ENCODE assay signal across 16 mouse cellular contexts in the genomic region with DNA sequence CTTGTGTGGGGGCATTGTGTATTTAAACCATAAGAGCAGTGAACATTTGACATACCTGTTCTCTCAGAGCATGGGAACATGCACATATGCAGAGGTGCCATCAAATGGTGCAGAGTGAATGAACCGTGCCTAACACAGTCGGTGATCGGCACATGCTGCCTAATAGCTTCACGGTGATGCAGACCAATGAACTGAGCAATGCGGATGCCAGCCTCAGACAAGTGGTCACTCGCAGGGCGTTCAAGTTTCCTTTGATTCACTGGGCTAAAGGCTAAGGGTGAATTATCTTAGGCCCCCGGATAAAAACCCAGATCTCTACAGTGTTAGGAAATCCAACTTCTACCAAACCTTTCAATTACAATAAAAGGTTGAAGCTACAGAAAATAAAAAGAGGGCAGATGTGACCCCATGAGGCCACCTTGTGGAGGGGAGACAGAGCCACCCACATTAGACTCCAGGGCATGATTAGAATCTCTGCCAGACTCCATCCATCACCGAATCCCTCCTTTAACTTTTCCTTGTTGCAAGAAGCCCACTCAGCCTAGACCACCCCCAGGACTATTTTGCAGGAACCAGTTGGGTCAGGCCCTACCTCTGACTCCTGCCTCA. TPM values are rescaled to one million over a fixed set of nuclear protein-coding genes. Genes with fewer than 3 reads are reported as not detected.
"Had no signal": no experiment of that assay in that cellular context is flagged by ENCODE, and none has a peak within 500 bp of the region (broad histone marks: within the 10 kb centered on the region; RNA-seq: fewer than 3 reads in every experiment).

No protein-coding gene starts in this region.

- H3K36me3 ChIP-seq: intestine, embryonic 15.5 days; limb, embryonic 10.5 days; liver, embryonic 12.5 days; lung, embryonic 15.5 days; midbrain, embryonic 15.5 days; neural tube, embryonic 12.5 days had no signal

- H3K4me3 ChIP-seq: intestine, embryonic 15.5 days; left cerebral cortex, adult 2 months; limb, embryonic 10.5 days; liver, embryonic 12.5 days; lung, embryonic 15.5 days; megakaryocyte, embryonic 14.5 days; midbrain, embryonic 15.5 days; neural tube, embryonic 12.5 days had no signal

- H3K4me1 ChIP-seq: megakaryocyte, embryonic 14.5 days had no signal

- H3K27me3 ChIP-seq: intestine, embryonic 15.5 days; liver, embryonic 12.5 days; lung, embryonic 15.5 days; midbrain, embryonic 15.5 days; neural tube, embryonic 12.5 days had no signal

- H3K9ac ChIP-seq: intestine, embryonic 15.5 days; liver, embryonic 12.5 days; lung, embryonic 15.5 days; midbrain, embryonic 15.5 days; neural tube, embryonic 12.5 days had no signal

- H3K9me3 ChIP-seq: intestine, embryonic 15.5 days; limb, embryonic 10.5 days; liver, embryonic 12.5 days; lung, embryonic 15.5 days; megakaryocyte, embryonic 14.5 days; midbrain, embryonic 15.5 days; neural tube, embryonic 12.5 days had no signal

- H3K4me2 ChIP-seq: intestine, embryonic 15.5 days; liver, embryonic 12.5 days; lung, embryonic 15.5 days; midbrain, embryonic 11.5 days; midbrain, embryonic 15.5 days; neural tube, embryonic 12.5 days had no signal

- H3K27ac ChIP-seq: intestine, embryonic 15.5 days; left cerebral cortex, adult 2 months; limb, embryonic 10.5 days; liver, embryonic 12.5 days; lung, embryonic 15.5 days; macrophage; midbrain, embryonic 15.5 days; neural tube, embryonic 12.5 days had no signal

- ATAC-seq: intestine, embryonic 15.5 days; liver, embryonic 12.5 days; midbrain, embryonic 15.5 days had no signal

- DNase-seq: kidney, adult 9 months; lung, postnatal 14 days; right cerebral cortex, adult 18-20 months; right cerebral cortex, postnatal 25 days; thymus, adult 2 months; thymus, postnatal 25 days had no signal

RNA-seq across cellular contexts. Expression of gene Amigo2, which starts 31.4 kb away (rescaled TPM):
- polyA plus RNA-seq: macrophage had no signal
